Comparison of ENCODE assay signal across 8 mouse cellular contexts in genomic region chr5:64289202-64290060, GRCm38 (mm10).
DNase-seq lines count a peak whose midpoint lies in the region; ATAC-seq and TF ChIP-seq lines count a peak whose summit lies in the region.

No protein-coding gene starts in this region.

- H3K9ac ChIP-seq in heart, embryonic 14.5 days (ENCODE audit: low read length), result no peak overlapping the region
- no peak overlapping the region for H3K9ac ChIP-seq in kidney, postnatal 0 days (ENCODE audit: low read depth, low read length)
- H3K9ac ChIP-seq in liver, embryonic 11.5 days (ENCODE audit: low read depth, low read length), result no peak overlapping the region
- no peak overlapping the region for H3K9ac ChIP-seq in stomach, embryonic 14.5 days (replicated peaks; ENCODE audit: low read depth, low read length)

- peaks cover 3 to 18% of the 10 kb centered on the region in 2 experiments; a peak in 3 of 4 replicates for H3K4me1 ChIP-seq in heart, embryonic 14.5 days (ENCODE audit: control insufficient read depth in 2 of 2, insufficient read depth in 2 of 2, low read length in 2 of 2)
- peaks cover 9% of the 10 kb centered on the region; the same call in 1 of the 2 replicates for H3K4me1 ChIP-seq in kidney, postnatal 0 days (replicated peaks; ENCODE audit: insufficient read depth, low read length)
- H3K4me1 ChIP-seq in liver, embryonic 11.5 days (replicated peaks; ENCODE audit: control insufficient read depth, insufficient read depth, low read length), result peaks cover 3% of the 10 kb centered on the region; the same call in 1 of the 2 replicates
- peaks cover 11% of the 10 kb centered on the region for H3K4me1 ChIP-seq in stomach, embryonic 14.5 days (ENCODE audit: control insufficient read depth, insufficient read depth, low read length)

- H3K4me2 ChIP-seq in heart, embryonic 14.5 days (ENCODE audit: low read length), result no peak overlapping the region
- H3K4me2 ChIP-seq in kidney, postnatal 0 days (ENCODE audit: low read length), result no peak overlapping the region
- no peak overlapping the region for H3K4me2 ChIP-seq in liver, embryonic 11.5 days
- no peak overlapping the region for H3K4me2 ChIP-seq in stomach, embryonic 14.5 days (replicated peaks; ENCODE audit: low read depth, low read length)

- peak; percentile 90 for DNase-seq in brain, adult 2 months (ENCODE audit: low read depth, low spot score)
- DNase-seq in kidney, postnatal 0 days (ENCODE audit: low spot score), result peak; percentile 91
- no peak for DNase-seq in liver, embryonic 11.5 days (ENCODE audit: low spot score)
- peak; percentile 62 for DNase-seq in naive thymus-derived CD4-positive, alpha-beta T cell, adult 2 months (ENCODE audit: low read depth)

- ATAC-seq in CD4-positive, CD25-positive, alpha-beta regulatory T cell, adult 4 months, result peak; percentile 79
- 0 out of 2 replicates have a peak, but pooled peaks have one; percentile 65 for ATAC-seq in erythroid progenitor cell, adult 5-6 weeks (replicated peaks; ENCODE audit: low FRiP score, poor library complexity, severe bottlenecking)
- peak; percentile 48 for ATAC-seq in heart, embryonic 14.5 days (ENCODE audit: insufficient number of reproducible peaks, insufficient read depth, low FRiP score, low read depth)
- ATAC-seq in kidney, postnatal 0 days (replicated peaks; ENCODE audit: low FRiP score, low read depth), result peak; percentile 22; the same call in 1 of the 2 replicates
- ATAC-seq in liver, embryonic 11.5 days (replicated peaks; ENCODE audit: low FRiP score), result peak; percentile 62
- peak; percentile 72; the same call in 1 of the 2 replicates for ATAC-seq in stomach, embryonic 14.5 days (ENCODE audit: insufficient number of reproducible peaks, insufficient read depth, low FRiP score, low read depth)

- H3K27me3 ChIP-seq in heart, embryonic 14.5 days (ENCODE audit: control insufficient read depth, insufficient read depth, low read length), result no peaks in the 10 kb centered on the region
- H3K27me3 ChIP-seq in kidney, postnatal 0 days (ENCODE audit: insufficient read depth, low read length), result no peaks in the 10 kb centered on the region
- no peaks in the 10 kb centered on the region for H3K27me3 ChIP-seq in liver, embryonic 11.5 days (replicated peaks; ENCODE audit: control insufficient read depth, insufficient read depth, low read length)
- no peaks in the 10 kb centered on the region for H3K27me3 ChIP-seq in stomach, embryonic 14.5 days (ENCODE audit: control insufficient read depth, insufficient read depth, low read length)

- H3K36me3 ChIP-seq in heart, embryonic 14.5 days (ENCODE audit: control insufficient read depth, insufficient read depth, low read length), result peaks cover 40% of the 10 kb centered on the region
- peaks cover 15% of the 10 kb centered on the region for H3K36me3 ChIP-seq in kidney, postnatal 0 days (ENCODE audit: insufficient read depth, low read length)
- H3K36me3 ChIP-seq in liver, embryonic 11.5 days (ENCODE audit: control insufficient read depth, insufficient read depth, low read length), result no peaks in the 10 kb centered on the region
- peaks cover 10% of the 10 kb centered on the region for H3K36me3 ChIP-seq in stomach, embryonic 14.5 days (ENCODE audit: control insufficient read depth, insufficient read depth, low read length)

- peak overlapping the region in 1 of 2 experiments; percentile 17; a peak in 2 of 4 replicates for H3K27ac ChIP-seq in heart, embryonic 14.5 days (replicated peaks in 1 of 2; ENCODE audit: control insufficient read depth in 1 of 2, insufficient read depth in 1 of 2, low read depth in 2 of 2, low read length in 2 of 2)
- peak overlapping the region; percentile 61 for H3K27ac ChIP-seq in kidney, postnatal 0 days
- H3K27ac ChIP-seq in liver, embryonic 11.5 days (ENCODE audit: low read depth, low read length), result no peak overlapping the region
- H3K27ac ChIP-seq in stomach, embryonic 14.5 days (ENCODE audit: low read length), result peak overlapping the region; percentile 29; the same call in 1 of the 2 replicates

- no peak overlapping the region for H3K4me3 ChIP-seq in heart, embryonic 14.5 days (ENCODE audit: control insufficient read depth in 1 of 2, insufficient read depth in 1 of 2, low read depth in 1 of 2, low read length in 2 of 2)
- no peak overlapping the region for H3K4me3 ChIP-seq in kidney, postnatal 0 days (replicated peaks; ENCODE audit: low read depth, low read length)
- H3K4me3 ChIP-seq in liver, embryonic 11.5 days (ENCODE audit: low read depth, low read length), result no peak overlapping the region
- no peak overlapping the region for H3K4me3 ChIP-seq in stomach, embryonic 14.5 days (ENCODE audit: low read depth, low read length)

- H3K9me3 ChIP-seq in heart, embryonic 14.5 days (ENCODE audit: control insufficient read depth, low read length), result no peaks in the 10 kb centered on the region
- H3K9me3 ChIP-seq in kidney, postnatal 0 days (replicated peaks; ENCODE audit: low read length), result no peaks in the 10 kb centered on the region
- H3K9me3 ChIP-seq in liver, embryonic 11.5 days (ENCODE audit: control insufficient read depth, low read length), result no peaks in the 10 kb centered on the region
- no peaks in the 10 kb centered on the region for H3K9me3 ChIP-seq in stomach, embryonic 14.5 days (ENCODE audit: control insufficient read depth, low read depth, low read length)

- 56% methylated on average over 5 of the region's 5 CpGs for WGBS in heart, embryonic 14.5 days
- WGBS in kidney, postnatal 0 days, result 53% methylated on average over 5 of the region's 5 CpGs
- WGBS in liver, embryonic 11.5 days, result 68% methylated on average over 5 of the region's 5 CpGs
- 56% methylated on average over 5 of the region's 5 CpGs for WGBS in stomach, embryonic 14.5 days

- peak; percentile 90 for TF ChIP-seq CTCF in kidney, postnatal 0 days (IDR thresholded peaks at IDR 0.05; ENCODE audit: low read depth)

Comparison
In these comparisons a context has a peak if more than half of its experiments do, and no peak if none do; other contexts are left out.
1. ATAC-seq: peak in every context shown above with its lines; median percentile 79 in CD4-positive, CD25-positive, alpha-beta regulatory T cell, adult 4 months; 72 in stomach, embryonic 14.5 days; 65 in erythroid progenitor cell, adult 5-6 weeks; 62 in liver, embryonic 11.5 days; 48 in heart, embryonic 14.5 days; 22 in kidney, postnatal 0 days.